Mouse (Mus musculus) granulocyte monocyte progenitor cell, adult 5-6 weeks (primary cell): ENCODE measurements at regions not wholly inside any gene's neighbourhood (a gene's known extent, or its start where the extent isn't known, plus 50 kb on each side); places are given as distances from the start of the nearest gene placed in this dataset.
A peak's percentile ranks its signal among the peaks of the same experiment; 100 is the strongest.

Source experiments
- ATAC-seq: replicated peaks from 2 replicates; pipeline ENCODE4 v1.8.0; 2016; ENCODE audit warnings: mild to moderate bottlenecking, moderate TSS enrichment, inconsistent platforms; ENCODE audit not compliant: poor library complexity, severe bottlenecking

GRCm38 (mm10) chr1:81624141-81624540 lies 547.4 kb downstream of the Nyap2 start:
- no peak for ATAC-seq

- no peak for ATAC-seq
Measured at GRCm38 (mm10) chr1:81632704-81633103, 556.0 kb downstream of the Nyap2 start.

GRCm38 (mm10) chr1:81637357-81637756 lies 560.6 kb downstream of the Nyap2 start:
- no peak for ATAC-seq

- ATAC-seq: no peak
Measured at GRCm38 (mm10) chr1:81652990-81653717, 576.4 kb downstream of the Nyap2 start.

GRCm38 (mm10) chr1:81661245-81661644 lies 571.7 kb upstream of the Gm9747 start:
- no peak for ATAC-seq

GRCm38 (mm10) chr1:81671142-81671541 lies 561.8 kb upstream of the Gm9747 start:
- no peak for ATAC-seq

GRCm38 (mm10) chr1:81671725-81672124 lies 561.2 kb upstream of the Gm9747 start:
- no peak for ATAC-seq

- no peak for ATAC-seq
Measured at GRCm38 (mm10) chr1:81675576-81676342, 557.2 kb upstream of the Gm9747 start.

- no peak for ATAC-seq
Measured at GRCm38 (mm10) chr1:81677768-81678400, 555.0 kb upstream of the Gm9747 start.

- no peak for ATAC-seq
Measured at GRCm38 (mm10) chr1:81696129-81696528, 536.8 kb upstream of the Gm9747 start.

- ATAC-seq: no peak
Measured at GRCm38 (mm10) chr1:81709169-81709568, 523.7 kb upstream of the Gm9747 start.

- ATAC-seq: no peak
Measured at GRCm38 (mm10) chr1:81717091-81717490, 515.8 kb upstream of the Gm9747 start.

GRCm38 (mm10) chr1:81718233-81718632 lies 514.7 kb upstream of the Gm9747 start:
- no peak for ATAC-seq

GRCm38 (mm10) chr1:81724859-81725258 lies 508.1 kb upstream of the Gm9747 start:
- no peak for ATAC-seq

- no peak for ATAC-seq
Measured at GRCm38 (mm10) chr1:81726268-81727132, 506.4 kb upstream of the Gm9747 start.

- no peak for ATAC-seq
Measured at GRCm38 (mm10) chr1:81737111-81737833, 495.6 kb upstream of the Gm9747 start.

GRCm38 (mm10) chr1:81738384-81738783 lies 494.5 kb upstream of the Gm9747 start:
- no peak for ATAC-seq

GRCm38 (mm10) chr1:81739392-81739791 lies 493.5 kb upstream of the Gm9747 start:
- no peak for ATAC-seq

GRCm38 (mm10) chr1:81739981-81740380 lies 492.9 kb upstream of the Gm9747 start:
- ATAC-seq: no peak

- peak; percentile 56; the same call in 1 of the 2 replicates for ATAC-seq
Measured at GRCm38 (mm10) chr1:81741882-81742281, 491.0 kb upstream of the Gm9747 start.
